Comparison of ENCODE assay signal across 15 mouse cellular contexts in the genomic region with DNA sequence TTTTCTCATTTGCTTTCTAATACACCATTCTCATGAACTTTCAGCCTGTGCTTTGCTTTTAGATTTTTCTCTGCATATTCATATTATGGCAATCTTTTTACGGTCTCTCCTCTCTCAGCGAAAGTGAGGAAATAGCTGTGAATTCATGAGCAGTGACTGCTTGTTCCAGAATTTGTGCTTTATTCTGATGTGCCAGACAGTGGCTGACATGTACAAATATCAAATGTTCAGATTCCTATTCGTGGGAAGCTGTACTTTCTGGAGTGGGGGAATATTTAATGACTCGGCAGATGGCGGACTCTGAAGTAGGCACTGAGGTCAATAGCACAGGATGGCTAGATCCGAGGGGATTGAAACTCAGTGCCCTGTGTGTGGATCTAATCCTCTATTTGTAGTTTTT.
"Had no signal": no experiment of that assay in that cellular context is flagged by ENCODE, and none has a peak within 500 bp of the region (broad histone marks: within the 10 kb centered on the region; RNA-seq: fewer than 3 reads in every experiment).

No protein-coding gene starts in this region.

- H3K4me3 ChIP-seq: kidney, embryonic 15.5 days; limb, embryonic 13.5 days; midbrain, embryonic 10.5 days; neural tube, embryonic 13.5 days; stomach, embryonic 15.5 days had no signal

- ATAC-seq: midbrain, embryonic 16.5 days had no signal

- H3K27ac ChIP-seq: kidney, embryonic 15.5 days; limb, embryonic 13.5 days; liver, embryonic 14.5 days; midbrain, embryonic 10.5 days; neural tube, embryonic 13.5 days; stomach, embryonic 15.5 days had no signal

- DNase-seq: kidney, adult 2 months; kidney, postnatal 14 days; left cerebral cortex, postnatal 4 days; lung, adult 18-20 months; lung, postnatal 4 days; right cerebral cortex, postnatal 4 days; thymus, adult 2 months; thymus, postnatal 25 days had no signal

- H3K27me3 ChIP-seq: kidney, embryonic 15.5 days; limb, embryonic 13.5 days; neural tube, embryonic 13.5 days; stomach, embryonic 15.5 days had no signal

- H3K9me3 ChIP-seq: kidney, embryonic 15.5 days; limb, embryonic 13.5 days; midbrain, embryonic 10.5 days; neural tube, embryonic 13.5 days; stomach, embryonic 15.5 days had no signal

- H3K4me1 ChIP-seq: kidney, embryonic 15.5 days; stomach, embryonic 15.5 days had no signal

- H3K36me3 ChIP-seq: kidney, embryonic 15.5 days; limb, embryonic 13.5 days; midbrain, embryonic 10.5 days; neural tube, embryonic 13.5 days; stomach, embryonic 15.5 days had no signal

- H3K9ac ChIP-seq: kidney, embryonic 15.5 days; limb, embryonic 13.5 days; liver, embryonic 14.5 days; neural tube, embryonic 13.5 days; stomach, embryonic 15.5 days had no signal

- H3K4me2 ChIP-seq: kidney, embryonic 15.5 days; limb, embryonic 13.5 days; neural tube, embryonic 13.5 days; stomach, embryonic 15.5 days had no signal
